Mouse (Mus musculus): ENCODE measurements around the gene Mlycd.

GRCm38 (mm10) chr8:119345683-119346075, 49.0 kb upstream of the Mlycd start:
- no peak for TF ChIP-seq CTCF (IDR thresholded peaks at IDR 0.05; ENCODE audit: insufficient read depth, low read depth, low read length)
- TF ChIP-seq POLR2A (IDR thresholded peaks at IDR 0.05; ENCODE audit: insufficient read depth, low read depth, low read length), result no peak
